Mouse (Mus musculus): ENCODE measurements around the gene Adrm1.
"Not testable (repeated sequence)": the region's sequence is repeated elsewhere in the genome, so short reads cannot be mapped to it uniquely, and the experiment has no call there.

Adrm1 gene

GRCm38 (mm10) chr2:180170806-180171521 lies at the start of gene Adrm1:
Gene Adrm1, plus strand, starts transcription at chr2:180171485.
- peak; percentile 94 to 97 for DNase-seq (ENCODE audit: low spot score in 2 of 2)

GRCm38 (mm10) chr2:180124192-180124591 lies 47.1 kb upstream of the Adrm1 start:
- DNase-seq (ENCODE audit: low spot score in 2 of 2), result no peak

- no peak for DNase-seq (ENCODE audit: low spot score in 2 of 2)
Measured at GRCm38 (mm10) chr2:180126195-180126594, 45.1 kb upstream of the Adrm1 start.

GRCm38 (mm10) chr2:180127675-180128074 lies 43.6 kb upstream of the Adrm1 start:
- DNase-seq (ENCODE audit: low spot score in 2 of 2), result no peak

- no peak for DNase-seq (ENCODE audit: low spot score in 2 of 2)
Measured at GRCm38 (mm10) chr2:180133231-180133630, 38.1 kb upstream of the Adrm1 start.

- DNase-seq (ENCODE audit: low spot score in 2 of 2), result no peak
Measured at GRCm38 (mm10) chr2:180133911-180134310, 37.4 kb upstream of the Adrm1 start.

- no peak for DNase-seq (ENCODE audit: low spot score in 2 of 2)
Measured at GRCm38 (mm10) chr2:180135414-180135813, 35.9 kb upstream of the Adrm1 start.

GRCm38 (mm10) chr2:180146091-180146490 lies 25.2 kb upstream of the Adrm1 start:
- DNase-seq (ENCODE audit: low spot score in 2 of 2), result no peak

- DNase-seq (ENCODE audit: low spot score in 2 of 2), result no peak
Measured at GRCm38 (mm10) chr2:180147379-180147778, 23.9 kb upstream of the Adrm1 start.

- no peak for DNase-seq (ENCODE audit: low spot score in 2 of 2)
Measured at GRCm38 (mm10) chr2:180148551-180148950, 22.7 kb upstream of the Adrm1 start.

- DNase-seq (ENCODE audit: low spot score in 2 of 2), result no peak
Measured at GRCm38 (mm10) chr2:180154796-180155195, 16.5 kb upstream of the Adrm1 start.

GRCm38 (mm10) chr2:180158627-180159026 lies 12.7 kb upstream of the Adrm1 start:
- no peak for DNase-seq (ENCODE audit: low spot score in 2 of 2)

GRCm38 (mm10) chr2:180165855-180166254 lies 5.4 kb upstream of the Adrm1 start:
- no peak for DNase-seq (ENCODE audit: low spot score in 2 of 2)

- no peak for DNase-seq (ENCODE audit: low spot score in 2 of 2)
Measured at GRCm38 (mm10) chr2:180166869-180167268, 4.4 kb upstream of the Adrm1 start.

GRCm38 (mm10) chr2:180170151-180170805 lies 1.0 kb upstream of the Adrm1 start:
- DNase-seq (ENCODE audit: low spot score in 2 of 2), result no peak

- DNase-seq (ENCODE audit: low spot score in 2 of 2), result no peak
Measured at GRCm38 (mm10) chr2:180171522-180172070, 311 bp downstream of the Adrm1 start.

GRCm38 (mm10) chr2:180172152-180172551 lies 867 bp downstream of the Adrm1 start:
- DNase-seq (ENCODE audit: low spot score in 2 of 2), result no peak

- no peak for DNase-seq (ENCODE audit: low spot score in 2 of 2)
Measured at GRCm38 (mm10) chr2:180173163-180173562, 1.9 kb downstream of the Adrm1 start.

- DNase-seq (ENCODE audit: low spot score in 2 of 2), result not testable (repeated sequence)
Measured at GRCm38 (mm10) chr2:180173711-180174110, 2.4 kb downstream of the Adrm1 start.

- DNase-seq (ENCODE audit: low spot score in 2 of 2), result no peak
Measured at GRCm38 (mm10) chr2:180174121-180174520, 2.8 kb downstream of the Adrm1 start.

GRCm38 (mm10) chr2:180175725-180176124 lies 4.4 kb downstream of the Adrm1 start:
- no peak for DNase-seq (ENCODE audit: low spot score in 2 of 2)

GRCm38 (mm10) chr2:180181542-180181941 lies 10.3 kb downstream of the Adrm1 start:
- no peak for DNase-seq (ENCODE audit: low spot score in 2 of 2)

Measured in spleen, postnatal 14 days (tissue).